Mouse (Mus musculus) layer of hippocampus, adult 11-12 months (tissue): ENCODE data around the gene Chrm3.

Source experiments
- DNase-seq: peaks from one replicate; pipeline ENCODE4 v3.0.0; 2022; ENCODE audit warnings: low spot score

Gene Chrm3

DNA sequence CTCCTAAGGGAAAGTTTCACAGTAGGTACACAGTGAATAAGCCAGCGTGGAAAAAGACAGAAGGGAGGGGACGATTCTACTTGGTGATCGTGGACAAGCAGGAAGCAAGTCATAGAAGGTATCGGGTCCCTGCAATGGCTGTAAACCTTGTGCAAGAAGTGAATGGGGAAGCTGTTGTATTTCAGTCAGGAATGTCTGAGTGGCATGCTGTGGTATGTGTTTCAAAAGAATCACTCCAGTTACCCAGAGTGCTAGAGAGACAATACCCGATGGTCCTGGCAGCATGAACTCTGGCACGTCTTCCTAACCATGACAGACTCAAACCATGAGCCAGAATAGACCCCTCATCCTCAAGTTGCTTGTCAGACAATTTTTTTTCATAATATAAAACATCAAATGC is 375.0 kb downstream of the Chrm3 start:
- no peak for DNase-seq

DNA sequence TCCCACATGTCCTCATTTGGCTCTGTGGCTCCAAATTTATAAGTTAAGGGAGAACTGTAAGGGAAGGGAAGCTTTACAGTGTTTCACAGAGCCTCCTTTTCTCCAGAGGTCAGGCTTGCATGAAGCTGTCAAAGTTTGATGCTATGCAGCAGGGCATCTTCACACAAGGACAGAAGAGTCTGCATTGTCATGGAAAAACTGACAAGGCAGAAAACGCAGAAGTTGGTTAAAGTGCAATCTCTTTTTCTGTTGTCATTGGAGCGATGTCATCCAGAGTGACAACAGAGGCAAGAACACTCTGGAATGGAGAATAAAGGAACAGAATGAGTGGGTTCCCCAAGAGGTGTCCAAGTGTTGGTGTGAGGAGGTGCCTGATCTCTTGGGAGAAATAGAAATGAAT is 377.4 kb downstream of the Chrm3 start:
- DNase-seq = no peak

DNA sequence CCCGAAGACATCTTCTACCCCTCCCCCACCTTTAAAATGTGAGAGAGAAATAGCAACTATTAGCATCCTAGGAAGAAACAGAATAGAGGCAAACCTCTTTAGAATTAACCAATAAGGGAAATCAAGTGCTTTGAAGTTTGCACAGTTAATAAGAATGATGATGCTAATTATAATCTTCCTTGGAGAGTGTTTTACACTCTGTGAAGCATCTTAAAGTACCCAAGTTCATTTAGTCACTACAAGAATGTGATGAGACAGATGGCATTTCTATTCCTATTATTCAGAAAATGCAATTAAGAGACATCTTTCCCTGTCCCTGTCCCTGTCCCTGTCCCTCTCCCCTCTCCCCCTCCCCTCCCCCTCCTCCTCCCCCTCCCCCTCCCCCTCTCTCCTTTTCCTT is 382.9 kb downstream of the Chrm3 start:
- no peak for DNase-seq

DNA sequence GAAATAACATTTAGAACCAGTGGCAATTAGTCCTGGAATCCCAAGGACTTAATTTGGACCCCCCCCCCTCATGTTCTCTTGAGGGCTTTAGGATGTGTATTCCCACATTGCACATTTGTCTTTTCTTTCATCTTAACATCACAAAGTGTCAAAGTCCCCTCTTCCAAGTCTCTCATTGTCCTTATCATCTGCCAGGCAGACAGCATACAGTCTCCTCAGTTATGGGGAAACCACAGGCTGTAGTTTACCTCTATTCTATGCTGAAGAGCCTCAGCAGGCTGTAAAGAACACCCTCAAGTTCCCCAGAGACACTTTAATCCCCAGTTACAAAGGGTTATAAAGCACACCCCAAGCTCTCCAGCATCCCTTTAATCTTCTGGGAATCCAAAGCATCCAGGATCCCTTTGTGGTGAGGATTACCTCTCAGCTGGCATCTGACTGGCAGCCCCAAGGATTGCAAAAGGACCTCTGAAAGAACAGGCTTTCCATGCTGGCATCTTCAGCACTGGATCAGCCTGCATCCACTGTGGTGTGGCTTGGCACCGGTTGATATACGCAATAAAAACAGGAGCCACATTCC is 386.8 kb downstream of the Chrm3 start:
- DNase-seq = no peak

DNA sequence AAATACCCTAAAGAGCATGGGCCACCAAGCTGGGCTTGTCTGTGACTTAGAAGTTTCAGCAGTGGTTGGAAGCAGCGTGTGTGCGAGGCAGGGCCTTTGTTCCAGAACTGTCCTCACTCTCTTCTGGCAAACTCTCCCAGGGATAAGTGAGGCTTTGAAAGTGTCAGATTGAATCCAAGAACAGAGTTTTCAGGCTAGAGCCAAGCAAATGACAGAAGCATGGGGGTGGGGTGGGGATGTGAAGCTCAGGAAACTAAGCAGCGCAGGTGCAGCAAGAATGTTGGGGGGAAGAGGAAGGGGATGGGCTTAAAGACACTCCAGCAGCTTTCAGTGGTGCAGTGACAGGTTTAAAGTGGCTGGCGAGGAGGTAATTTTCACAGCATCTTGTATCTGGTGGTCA is 388.8 kb downstream of the Chrm3 start:
- no peak for DNase-seq

DNA sequence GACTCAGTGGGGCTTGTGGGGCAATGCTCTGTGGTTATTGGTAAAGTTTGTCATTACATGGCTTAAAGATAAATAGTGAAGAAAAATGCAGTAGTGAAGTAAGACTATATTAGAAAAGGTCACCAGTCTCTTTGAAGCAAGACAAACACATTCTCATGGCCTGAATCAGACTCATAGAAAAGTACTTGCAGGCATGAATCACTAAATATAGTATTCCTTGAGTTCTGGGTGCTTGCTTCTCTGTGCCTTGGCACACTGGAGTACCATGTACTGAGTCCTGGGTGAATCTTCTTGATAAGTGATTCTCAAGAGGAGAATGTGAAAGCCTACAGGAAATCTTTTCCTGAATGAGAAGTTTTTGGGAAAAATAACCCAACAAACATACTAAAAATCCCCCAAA is 408.0 kb downstream of the Chrm3 start:
- DNase-seq = no peak

DNA sequence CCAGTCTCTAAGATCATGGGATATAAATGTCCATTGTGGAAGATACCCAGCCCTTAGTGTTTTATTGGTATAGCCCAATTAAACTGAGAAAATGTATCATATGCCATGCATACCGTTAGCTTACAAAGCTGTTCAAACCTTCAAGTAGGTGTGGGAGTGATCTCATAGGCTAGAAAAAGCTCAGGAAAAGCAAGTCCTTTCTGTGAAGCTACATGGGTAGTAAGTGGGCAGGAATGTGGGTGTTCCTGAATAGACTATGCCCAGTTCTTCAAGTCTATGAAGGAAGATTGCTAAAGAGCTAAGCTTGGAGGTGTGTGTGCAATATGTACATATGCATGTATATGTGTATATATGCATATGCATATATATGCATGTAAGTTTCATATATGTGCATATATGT is 409.3 kb downstream of the Chrm3 start:
- DNase-seq = no peak

DNA sequence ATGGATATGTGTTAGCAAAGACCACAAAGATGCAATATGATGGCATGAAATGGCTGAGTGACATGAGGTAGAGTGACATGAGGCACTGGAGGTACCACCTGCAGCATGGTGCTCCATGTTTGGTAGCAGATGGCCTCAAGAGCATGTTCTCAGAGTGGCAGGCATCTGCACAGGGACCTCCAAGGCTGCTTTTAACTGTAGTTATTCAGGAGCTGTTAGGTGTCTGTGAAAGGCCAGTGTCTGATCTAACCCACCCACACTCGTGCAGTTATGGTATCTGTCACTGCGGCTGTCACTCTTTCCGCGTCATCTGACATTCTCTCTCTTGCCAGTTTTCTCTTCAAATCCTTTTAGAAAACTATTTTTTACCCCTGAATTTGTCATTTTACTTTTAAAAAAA is 411.6 kb downstream of the Chrm3 start:
- DNase-seq = peak; percentile 31

DNA sequence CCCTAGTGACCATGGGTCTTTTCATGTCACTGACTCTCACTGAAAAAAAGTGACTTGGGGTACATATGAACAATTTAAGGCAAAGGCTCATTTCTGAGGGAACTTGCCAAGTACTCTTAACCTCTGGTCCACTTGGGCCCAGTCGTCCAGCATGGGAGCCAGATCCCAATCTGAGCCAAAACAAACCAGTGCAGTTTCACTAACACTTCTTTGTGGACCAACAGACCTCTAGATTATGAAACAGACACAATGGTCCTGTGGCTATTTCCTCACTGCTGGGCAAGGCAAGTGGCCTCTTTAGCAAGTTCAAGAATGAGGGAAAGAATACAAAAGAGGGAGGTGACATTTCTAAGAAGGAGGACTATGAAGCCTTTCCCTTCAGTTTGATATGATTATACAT is 420.5 kb downstream of the Chrm3 start:
- DNase-seq = no peak

DNA sequence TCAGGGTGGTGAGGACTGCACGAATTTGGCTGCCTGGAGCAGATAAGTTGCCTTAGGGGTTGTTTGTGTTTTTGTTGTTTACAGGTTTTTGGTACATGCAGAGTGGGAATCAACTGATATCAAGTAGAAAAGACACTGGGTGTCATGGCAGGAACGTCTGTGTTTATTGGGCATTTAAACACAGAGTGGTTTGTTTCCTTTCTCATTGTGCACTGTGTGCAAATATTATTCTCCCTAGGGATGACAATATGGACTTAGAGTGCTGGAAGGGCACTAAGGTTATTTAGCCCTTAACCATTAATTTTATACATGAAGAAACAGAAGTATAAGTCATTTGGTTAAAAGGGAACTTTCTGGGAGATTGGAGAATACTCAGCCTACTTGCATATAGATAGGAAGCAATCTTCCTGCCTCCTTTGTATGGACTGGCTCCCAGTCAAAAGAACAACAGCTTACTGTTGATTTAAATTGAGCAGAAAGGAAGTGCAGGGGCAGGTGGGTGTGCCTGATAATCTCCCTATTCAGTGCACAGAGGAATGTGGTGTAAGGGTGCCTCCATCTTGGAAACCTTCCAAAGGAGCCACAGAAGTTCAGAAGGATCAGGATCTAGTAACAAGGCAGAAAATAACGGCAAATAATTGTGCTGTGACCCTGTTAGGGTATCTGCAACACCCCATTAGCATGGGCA is 421.7 kb downstream of the Chrm3 start:
- no peak for DNase-seq

DNA sequence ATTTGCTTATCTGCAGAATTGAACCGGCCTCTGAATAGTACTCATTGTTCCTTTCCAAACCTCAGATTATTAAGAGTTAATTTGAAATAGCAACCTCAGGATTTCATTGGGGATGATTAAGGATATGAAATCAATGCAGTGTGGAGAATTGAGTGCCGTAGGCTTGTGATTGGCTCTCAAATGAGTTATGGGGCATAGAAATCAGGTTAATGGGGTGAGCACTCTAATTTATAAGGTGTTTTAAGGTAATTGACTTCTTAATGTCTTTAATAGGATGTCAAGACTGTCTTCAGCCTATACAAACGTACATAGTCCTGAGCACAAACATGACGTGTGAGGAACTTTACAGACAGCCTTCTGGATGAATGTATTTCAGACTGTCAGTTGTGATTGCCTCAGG is 427.9 kb downstream of the Chrm3 start:
- no peak for DNase-seq

DNA sequence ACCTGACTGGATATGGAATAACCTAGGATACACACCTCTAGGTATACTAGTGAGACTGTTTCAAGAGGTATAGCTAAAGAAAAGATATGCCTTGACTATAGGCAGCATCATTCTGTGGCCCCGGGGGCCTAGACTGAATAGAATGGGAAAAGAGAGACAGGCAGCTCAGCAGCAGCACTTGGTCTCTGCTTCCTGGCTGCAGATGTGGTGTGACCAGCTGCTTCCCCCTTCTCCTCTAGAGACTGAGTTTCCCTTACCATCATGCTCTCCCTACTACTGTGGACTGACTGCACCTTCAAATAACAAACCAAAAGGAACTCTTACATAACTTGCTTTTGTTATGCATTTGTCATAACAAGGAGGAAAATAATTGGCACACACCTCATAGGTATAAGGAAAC is 430.0 kb downstream of the Chrm3 start:
- DNase-seq = no peak

DNA sequence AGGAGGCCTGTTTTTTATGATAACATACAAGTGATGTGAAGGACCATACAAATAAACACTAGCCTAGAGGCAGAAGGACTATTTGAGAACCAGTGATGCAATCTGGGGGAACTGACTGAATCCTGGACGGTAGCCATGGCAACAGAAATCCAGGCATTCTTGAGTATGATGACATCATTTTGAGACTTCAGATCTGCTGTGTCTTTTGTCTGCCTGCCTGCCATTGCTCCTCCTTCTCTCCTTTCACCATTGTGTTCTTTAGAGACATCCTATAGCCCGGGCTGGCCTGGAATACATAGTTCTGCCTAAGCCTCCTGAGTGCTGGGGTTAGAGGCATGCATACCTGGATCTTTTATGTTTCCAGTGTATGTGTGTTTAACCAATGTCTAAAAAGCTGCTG is 430.7 kb downstream of the Chrm3 start:
- peak; percentile 18 for DNase-seq

DNA sequence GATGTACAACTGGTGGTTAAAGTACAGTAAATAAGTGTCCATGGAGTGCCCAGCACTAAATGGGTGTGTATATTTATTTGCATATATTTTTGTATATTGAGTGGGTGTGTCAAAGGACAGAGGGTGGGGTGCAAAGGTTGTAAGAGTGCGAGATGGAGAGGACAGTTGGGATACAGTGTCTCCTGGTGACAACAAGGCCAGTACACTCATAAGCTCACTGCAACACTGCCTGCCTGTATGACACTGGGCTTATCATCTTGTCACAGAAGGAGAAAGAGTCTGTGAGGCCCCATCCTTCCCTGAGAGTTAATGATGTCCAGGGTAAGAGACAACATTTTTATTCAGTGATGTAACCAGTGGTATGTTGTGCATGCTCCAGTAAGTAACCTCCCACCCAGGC is 439.5 kb downstream of the Chrm3 start:
- DNase-seq = no peak

DNA sequence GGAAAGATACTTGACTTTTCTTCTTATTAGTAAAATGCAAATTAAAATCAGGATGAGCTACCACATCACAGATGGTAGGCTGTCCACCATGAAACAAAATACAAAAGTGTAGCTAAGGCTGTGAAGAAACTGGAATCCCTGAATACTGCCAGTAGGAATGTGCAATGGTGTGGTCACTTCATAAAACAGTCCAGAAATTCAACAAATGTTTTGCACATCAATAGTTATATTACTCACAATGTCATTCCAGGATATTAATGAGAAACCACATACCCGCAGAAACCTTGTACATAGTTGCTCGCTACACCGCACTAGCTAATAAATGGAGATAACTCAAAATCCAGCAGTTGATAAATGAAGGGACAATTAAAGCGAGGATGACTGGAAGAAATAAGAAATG is 447.9 kb downstream of the Chrm3 start:
- DNase-seq = no peak

DNA sequence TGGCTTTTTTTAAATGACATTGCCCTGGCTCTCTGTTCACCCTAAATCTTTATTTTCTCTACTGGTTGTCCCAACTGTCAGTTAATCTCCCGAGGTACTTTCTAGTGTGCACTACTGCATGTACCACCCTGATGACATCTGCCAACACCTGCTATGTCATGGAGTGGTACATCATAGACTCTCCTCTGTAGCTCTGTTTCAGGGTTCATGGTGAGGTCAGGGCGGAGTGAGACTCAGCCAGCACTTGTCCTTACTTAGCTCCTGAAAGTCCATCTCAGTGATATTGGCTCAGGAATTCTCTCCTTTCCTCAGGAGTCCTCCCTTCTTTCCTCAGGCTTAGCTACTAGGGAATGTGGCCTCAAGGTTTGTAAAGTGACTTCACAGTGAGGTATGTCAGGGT is 451.9 kb downstream of the Chrm3 start:
- no peak for DNase-seq

DNA sequence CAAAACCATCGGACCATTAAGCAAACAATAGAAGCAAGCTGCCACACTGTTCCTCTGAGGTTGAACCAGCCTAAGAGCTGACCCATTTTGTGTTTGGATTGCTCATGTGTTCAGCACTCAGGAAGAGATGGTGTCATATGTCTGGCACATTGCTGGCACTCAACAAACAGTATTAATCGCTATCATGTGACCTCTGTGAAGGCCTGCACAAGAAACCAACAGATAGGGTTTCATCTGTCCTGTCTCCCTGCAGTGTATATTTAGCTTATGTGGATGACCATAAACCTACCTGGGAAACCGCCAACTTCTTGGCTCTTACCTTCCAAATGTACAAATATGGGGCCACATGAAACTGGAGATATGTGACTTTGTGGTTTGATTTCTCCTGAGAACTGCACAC is 453.4 kb downstream of the Chrm3 start:
- DNase-seq = no peak

DNA sequence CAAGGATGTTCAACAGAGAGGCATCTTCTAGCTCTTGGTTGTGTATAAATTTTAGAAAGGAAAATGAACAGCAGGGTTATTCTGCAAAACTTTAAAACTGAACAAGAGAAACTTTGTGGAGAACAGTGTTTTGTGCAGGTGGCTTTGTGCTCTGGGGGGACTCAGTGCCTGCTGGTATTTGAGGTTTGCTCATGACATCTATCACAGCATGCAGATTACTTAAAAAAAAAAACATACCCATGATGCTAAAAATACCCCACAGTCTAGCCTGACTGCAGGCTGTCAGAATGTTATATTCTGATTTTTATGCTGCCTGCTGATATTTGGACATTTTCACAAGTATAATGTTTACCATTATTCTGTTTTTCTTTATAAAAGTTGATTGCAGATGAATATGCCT is 456.2 kb downstream of the Chrm3 start:
- DNase-seq = no peak

DNA sequence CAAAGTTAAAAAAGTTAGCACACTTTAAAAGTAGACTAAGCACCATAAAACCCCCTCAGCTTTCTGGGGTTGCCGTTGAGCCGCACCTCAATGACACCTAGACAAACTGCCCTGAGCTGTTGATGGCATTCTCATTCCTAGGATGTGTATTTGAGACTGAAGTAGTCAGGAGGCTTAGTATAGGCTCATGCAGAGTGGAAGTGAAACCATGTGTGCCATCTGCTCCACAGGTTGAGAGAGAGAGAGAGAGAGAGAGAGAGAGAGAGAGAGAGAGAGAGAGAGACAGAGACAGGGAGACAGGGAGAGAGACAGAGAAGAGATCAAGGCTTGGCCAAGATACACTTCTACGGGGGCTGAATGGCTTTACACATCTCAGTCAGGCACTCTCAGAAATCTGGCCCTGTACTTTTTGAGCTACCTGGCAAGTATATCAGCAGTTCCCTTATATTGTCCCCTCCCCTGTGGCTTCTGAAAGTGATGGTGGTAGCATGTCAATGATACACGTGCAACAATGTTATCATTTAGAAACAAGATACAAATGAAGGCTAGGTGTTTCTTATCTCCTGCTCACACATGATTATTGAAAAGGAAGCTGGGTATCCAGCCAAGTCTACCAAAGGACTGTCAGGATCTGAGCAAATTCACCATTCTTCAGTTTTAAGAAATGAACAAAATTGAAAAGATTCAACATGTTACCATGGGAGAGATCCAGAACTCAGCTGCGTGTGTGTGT is 459.8 kb downstream of the Chrm3 start:
- no peak for DNase-seq

DNA sequence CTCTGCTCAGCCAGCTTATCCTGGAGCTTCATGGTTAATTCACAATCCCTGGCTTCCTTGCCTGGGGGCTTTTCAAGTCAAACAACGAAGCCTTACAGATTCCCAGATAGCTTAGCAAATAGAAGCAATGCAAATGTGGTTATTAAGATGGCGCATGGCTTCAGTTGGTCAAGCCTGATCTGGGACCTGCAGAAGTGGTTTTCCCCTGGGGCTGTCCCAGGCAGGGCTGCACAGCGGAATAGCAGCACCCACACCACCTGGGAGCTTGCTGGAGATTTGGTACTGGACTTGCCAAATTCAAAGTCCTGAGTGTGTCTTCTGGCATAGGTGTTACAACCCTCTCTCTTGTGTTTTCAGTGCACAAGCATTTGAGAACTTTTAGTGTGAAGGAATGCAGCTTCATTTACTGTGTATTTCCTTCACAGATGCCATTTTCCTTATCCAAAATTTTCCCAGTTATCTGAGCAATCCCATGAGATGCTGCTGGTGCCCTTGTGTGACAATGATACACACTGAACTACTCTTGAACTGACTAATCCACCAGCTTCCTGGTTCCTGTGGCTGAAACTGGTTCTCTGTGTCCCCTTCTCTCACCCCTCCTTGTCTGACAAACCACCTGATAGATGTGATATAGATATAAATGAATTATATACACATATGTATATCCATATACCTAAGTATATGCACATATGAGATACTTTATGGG is 461.8 kb downstream of the Chrm3 start:
- no peak for DNase-seq

DNA sequence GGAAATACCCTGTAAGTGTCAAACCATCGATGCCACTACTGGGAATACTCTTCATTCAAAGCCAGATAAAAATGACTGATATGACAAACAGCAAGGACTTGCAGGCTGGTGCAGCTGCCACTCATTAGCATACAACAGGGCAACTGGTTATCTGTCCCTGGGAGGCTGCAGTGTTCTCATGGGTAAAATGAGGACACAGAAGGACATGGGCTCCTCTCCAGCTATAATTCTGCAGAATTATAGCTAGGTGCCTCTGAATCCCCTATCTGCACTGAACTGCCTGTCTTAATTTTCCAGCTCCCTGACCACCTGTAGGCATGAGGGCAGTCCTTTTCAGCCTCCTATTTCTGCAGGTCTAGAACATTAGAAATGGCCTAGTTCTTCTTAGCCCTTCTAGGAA is 463.4 kb downstream of the Chrm3 start:
- no peak for DNase-seq

DNA sequence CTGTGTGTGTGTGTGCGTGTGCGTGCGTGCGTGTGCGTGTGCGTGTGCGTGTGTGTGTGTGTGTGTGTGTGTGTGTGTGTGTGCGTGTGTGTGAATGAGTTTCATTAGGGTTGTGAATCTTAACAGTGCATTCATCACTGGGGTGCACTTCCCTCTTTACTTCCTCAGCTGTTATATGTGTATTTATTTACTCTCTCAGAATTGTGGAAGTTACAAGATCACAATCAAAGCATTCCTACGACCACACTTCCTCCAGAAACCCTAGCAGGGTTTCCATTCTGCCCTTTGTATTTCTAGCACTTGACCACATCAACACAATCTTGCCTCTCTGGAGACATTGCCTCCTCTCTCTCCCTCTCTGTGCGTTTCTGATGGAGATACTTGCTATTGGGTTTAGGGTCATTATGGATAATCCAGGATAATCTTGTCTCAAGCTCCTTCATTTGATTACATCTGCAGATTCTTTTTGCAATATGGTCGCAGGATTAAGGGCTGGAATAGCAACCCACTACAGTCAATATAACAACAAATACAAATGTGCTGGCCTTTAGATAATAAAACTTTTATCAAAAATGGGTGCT is 465.5 kb downstream of the Chrm3 start:
- no peak for DNase-seq

DNA sequence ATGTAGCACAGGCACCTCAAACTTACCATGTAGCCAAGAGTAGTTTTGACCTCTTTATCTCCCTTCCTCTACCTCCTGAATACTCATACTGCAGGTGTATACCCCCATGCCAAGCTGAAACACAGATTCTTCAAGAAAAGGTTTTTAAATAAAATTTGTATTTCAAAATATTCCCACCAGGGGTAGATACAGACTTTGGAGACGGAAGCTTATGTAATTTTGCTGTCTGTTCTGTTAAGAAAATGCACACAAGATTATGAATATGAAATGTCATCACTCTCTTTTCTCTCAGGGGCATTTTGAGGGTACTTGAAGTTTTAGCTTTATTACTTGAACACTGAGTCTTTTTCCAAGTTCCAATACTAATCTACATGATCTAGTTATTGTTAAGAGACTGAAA is 469.6 kb downstream of the Chrm3 start:
- DNase-seq = no peak
